Mouse (Mus musculus) retina, embryonic 14.5 days (tissue): ENCODE results near the gene Armc3.

Source experiments
- DNase-seq: peaks from one replicate; pipeline ENCODE4 v3.0.0-alpha.2; 2015; ENCODE audit warnings: low spot score

Gene Armc3

DNA sequence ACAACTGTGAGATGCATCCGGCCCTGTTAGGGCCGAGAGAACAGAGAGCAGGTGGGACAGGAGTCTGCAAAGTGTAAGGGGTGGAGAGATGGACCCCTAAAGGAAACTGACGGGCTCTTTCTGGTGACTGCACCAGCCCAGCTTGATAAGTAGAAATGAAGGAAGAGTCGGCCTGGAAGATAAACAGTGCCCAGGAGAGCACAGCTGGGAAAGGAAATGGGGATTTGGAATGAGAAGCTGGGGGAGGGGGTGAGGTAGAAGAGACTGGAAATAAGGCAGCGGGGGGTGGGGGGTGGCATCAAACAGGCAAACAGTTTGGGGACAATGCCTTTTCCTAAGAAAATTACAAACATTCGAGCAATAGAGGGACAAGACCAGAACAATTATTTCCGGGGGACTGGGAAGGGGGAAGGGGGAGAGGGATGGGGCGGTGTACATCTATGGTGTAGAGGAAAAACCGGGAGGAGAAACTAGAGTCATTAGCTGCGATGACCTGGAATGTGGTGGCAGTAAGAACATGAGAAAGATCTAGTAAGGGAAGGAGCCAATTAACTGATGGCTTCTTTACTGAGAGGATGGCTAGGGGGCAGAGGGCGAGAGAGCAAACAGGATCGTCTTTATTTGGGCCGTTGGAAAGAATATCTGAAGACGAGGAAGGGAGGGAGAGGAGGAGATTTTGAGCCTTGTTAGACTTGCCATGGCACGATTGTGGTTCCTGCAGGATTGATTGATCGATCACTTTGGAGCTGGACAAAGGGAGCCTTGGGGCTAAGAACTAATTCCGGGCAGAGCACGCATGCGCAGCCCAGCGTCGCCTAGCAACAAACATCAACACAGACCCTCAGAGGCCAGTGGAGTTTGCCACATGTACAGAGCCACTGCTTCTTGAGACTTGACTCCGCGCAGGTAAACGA lies at the start of gene Armc3:
TSS of gene Armc3 (plus strand) at position 851 of the 914 bp plus-strand sequence.
- peak; percentile 95 for DNase-seq

DNA sequence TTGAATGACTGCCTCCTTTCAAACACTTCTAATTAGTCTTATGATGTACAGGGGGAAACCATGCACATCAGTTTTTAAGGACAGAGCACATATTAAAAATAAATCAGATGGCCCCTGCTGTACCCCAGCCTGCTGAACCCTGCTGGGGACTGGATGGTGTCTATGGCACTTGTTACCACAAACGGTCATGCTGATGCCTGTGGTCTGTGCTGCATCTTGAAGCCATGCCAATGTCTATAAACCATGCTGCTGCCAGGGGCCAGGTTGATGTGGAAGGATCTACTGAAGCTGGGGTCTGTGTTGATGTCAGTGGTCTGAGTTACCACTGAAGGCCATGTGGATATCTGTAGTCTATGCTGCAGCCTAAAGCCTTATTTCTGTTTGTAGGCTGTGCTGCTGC lies 46.4 kb upstream of the Armc3 start:
- DNase-seq: no peak

DNA sequence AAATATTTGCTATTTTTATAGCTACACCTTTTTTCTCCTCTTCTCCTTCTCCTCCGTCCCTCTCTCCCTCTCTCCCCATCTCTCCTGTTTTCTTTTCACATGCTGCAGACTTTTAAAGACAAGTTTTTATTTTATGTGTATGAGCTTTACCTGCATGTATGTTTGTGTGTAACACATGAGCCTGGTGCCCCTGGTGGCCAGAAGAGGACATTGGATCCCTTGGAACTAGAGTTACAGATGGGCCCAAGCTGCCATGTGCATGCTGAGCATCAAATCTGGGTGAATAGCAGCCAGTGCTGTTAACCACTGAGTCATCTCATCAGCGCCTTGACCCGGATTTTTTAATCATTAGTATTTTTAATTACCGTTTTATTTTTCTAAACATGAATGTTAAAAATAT lies 42.9 kb upstream of the Armc3 start:
- peak; percentile 33 for DNase-seq

DNA sequence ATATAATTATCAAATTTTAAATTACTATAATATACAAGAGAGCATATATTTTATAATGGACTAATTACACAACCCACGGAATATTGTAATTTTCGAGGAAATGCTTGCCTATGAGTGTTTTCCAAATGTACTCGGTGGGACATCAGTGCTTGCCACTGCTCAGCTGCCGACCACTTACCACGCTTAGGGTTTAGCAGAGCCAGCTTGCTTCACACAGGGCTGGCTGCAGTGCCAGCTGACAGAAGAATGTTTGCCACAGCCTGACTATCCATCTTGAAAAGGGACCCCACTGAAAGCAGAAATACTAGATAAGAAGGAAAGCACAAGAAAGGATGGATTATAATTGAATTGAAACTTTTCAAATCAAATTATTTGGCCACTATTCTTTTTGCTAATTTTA lies 39.6 kb upstream of the Armc3 start:
- no peak for DNase-seq

DNA sequence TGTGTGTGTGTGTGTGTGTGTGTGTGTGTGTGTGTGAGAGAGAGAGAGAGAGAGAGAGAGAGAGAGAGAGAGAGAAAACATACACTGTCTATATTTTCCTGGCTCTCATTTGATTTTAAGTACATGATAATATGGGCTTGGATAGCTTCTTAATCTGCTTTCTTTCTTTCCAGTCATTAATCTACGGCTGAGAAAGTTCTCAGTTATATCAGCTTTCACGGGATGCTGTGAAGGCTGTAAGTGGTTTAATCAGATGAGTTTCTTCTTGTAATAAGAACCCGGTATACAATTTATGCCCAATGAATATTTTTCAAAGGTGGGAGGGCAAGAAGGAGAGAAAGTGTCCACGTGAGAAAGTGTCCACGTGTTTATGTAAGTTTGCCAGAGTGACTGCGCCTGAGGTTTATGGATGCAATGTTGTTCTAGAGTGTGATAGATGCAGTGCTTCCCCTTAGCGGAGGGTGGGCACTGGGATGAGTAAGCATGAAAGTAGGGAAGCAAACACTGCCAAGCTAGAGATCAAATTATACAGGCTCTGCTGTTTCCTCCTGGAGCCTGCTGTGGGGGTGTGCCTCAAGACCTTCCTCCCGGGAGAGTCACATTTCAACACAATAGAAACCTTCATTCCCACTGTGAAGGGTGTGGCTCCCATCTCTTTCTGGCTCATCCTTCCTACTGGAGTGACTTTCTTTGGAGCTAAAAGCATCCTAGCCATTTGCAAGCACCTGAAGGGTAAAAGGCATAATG lies 38.6 kb upstream of the Armc3 start:
- peak; percentile 14 for DNase-seq

DNA sequence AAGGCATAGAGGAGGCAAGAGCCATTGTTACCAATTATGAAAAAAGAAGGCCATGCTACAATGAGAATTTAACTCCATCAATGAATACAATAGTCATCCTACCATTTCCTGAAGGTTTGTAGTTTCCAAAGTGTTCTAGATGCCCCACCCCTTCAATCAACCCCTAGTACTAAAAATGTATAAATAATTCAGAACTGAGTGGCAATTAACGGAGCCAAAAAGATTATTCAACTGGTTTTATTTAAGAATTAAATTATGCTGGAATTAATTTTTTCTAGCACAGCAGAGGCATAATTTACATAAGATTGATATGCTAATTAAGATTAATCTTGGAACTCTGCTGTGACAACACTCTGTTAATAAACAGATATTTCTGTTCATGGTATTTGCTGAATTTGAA lies 34.9 kb upstream of the Armc3 start:
- no peak for DNase-seq

DNA sequence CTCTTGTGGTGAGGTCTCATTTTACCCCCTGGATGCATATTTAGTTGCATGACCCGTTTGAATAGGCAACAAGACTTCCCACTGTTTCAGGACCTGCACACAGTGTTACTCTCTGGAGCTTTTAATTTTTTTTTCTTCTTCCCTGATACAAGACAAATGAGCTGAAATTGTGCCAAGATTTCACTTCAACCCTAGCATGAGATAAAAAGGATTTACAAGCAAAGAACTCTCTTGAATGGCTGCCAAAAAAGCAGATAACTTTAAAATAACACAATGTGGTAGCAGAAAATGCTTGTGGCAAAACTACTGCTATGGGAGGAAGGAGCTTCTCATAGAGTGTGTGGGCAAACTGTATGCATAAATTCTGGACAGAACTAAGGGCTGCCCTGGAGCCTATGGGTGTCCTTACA lies 22.3 kb upstream of the Armc3 start:
- no peak for DNase-seq

DNA sequence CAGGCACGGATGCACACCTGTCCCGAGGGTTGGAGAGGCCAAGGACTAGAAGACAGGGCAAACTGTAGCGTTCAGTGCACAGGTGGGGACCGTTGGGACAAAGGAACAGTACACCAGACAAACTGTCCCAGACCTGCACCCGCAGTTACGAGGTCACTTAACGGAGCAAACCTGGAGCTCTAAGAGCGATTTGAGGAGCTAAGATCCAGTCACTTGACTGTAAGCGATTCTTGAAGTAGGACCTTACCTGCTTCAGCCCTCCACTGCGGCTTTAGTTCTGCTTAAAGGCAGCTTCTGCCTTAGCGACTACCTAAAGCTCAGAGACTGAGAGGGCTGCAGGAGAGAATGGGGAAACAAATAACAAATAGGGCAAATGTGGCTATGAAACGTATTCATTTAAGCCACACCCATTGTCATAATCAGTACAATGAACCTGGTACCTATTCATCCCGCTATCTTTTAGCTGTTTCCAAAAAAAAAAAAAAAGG lies 308 bp downstream of the Armc3 start:
- no peak for DNase-seq

DNA sequence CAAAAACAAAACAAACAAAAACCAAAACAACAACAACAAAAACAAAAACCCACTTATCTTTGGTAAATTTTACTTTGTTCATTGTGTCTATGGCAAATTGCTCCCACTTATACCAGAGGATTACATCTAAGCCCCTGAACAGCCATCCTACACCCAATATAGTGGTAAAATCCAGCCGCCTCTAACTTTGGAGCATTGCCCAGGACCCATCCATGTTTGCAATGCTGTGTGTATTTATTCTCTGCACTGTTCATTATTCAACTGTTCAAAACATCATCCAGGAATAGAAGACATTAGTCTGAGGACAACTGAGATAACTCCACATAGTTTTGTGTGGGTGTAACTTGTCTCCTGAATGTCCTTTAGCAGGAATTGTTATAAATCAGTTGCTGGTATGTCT lies 1.0 kb downstream of the Armc3 start:
- DNase-seq: no peak

DNA sequence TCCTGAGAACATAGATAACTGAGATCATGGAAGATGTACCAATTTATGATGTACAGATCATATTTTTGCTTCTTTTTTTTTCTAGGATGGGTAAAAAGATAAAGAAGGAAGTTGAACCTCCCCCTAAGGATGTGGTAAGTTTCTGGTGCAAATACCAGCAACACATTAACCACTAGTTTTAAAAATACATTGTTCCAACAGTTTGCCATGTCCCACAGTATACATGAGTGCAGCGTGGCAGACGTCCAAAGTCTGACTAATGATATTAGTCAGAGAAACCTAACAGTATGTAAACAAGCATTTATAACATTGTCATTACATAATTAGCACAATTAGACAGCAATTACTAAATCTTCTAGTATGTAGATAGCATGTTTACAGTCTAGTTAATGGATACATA lies 2.6 kb downstream of the Armc3 start:
- no peak for DNase-seq

DNA sequence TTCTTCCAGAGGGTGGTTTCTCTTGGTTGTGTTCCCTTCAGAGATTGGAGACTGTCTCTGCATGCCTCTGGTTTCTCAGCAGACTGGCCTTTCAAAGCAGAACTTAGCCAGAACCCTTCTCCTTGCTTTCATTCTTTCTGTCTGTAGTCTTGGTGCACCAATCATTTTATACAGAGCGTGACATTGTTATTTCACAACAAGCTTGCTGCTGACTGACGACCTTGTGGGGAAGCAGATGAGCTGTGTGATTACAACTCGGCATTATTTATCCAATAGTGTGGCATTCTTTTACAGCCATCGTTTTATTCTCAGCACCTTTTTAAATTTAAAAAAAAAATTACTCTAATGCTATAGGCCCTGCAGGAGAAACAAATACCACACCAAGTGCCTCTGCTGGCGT lies 35.2 kb downstream of the Armc3 start:
- no peak for DNase-seq

DNA sequence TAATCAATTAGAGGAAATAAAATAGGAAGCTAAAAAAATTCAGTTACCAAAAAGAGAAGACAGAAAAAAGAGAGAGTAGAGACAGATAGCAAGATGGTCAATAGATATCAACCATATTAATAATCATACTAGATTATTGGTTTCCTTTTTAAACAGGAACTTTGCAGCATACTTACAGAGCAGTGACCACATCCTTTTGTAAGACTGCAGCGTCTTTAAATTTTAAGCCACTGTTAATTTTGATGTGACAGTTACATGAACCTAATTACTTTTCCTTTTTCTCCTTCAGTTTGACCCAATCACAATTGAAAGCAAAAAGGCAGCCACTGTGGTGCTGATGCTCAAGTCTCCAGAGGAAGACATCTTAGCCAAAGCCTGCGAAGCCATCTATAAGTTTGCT lies 36.1 kb downstream of the Armc3 start:
- DNase-seq: no peak

DNA sequence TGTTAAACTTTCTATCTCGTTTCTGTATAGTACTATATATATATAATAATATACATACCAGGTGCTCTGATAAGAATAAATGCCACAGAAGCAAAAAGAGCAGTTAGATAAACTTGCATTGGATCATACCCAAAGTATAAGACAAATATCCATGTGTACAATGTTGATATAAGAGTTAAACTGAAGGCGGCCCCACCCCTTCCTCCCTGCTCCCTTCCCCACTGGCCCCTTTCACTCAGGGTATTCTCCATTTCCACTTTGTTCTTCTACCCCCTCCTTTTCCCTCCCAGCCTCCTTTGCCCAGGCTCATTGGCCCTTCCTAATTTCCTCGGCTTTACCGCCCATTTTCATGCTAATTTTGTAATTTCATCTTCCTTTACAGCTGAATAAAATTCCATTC lies 36.5 kb downstream of the Armc3 start:
- DNase-seq: no peak

DNA sequence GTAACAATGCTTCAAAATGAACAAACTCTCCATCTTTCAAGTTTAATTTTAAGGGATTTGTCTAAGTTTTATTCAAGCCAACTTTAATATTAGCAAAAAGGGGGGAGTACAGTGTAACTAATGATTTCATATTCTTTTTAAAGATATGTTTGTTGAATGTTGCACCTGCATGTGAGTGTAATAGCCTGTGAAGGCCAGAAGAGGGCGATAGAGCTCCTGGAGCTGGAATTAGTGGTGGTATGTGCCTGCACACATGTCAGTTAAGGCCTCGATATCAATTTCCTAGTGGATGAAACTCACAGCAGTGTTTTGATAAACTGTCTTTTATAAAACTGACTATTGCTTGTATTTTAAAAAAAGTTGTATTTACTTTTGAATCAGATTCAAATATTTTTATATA lies 39.7 kb downstream of the Armc3 start:
- DNase-seq: no peak

DNA sequence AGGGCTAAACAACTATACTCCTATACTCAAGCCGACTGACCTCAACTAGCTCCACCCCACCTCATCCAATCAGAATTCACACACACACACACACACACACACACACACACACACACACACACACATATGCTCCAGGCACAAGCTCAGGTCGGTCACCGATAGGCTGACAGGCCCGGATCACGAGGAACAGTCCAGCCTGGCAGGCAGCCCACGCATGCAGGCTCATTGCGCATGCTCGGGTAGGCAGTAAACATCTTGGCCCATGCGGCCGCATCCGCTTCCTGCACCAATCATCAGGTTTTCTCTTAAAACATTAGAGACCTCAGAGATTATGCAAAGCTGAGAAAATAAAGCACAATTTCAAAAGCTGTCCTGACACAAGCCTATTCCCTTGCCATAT lies 50.5 kb downstream of the Armc3 start:
- DNase-seq: no peak

DNA sequence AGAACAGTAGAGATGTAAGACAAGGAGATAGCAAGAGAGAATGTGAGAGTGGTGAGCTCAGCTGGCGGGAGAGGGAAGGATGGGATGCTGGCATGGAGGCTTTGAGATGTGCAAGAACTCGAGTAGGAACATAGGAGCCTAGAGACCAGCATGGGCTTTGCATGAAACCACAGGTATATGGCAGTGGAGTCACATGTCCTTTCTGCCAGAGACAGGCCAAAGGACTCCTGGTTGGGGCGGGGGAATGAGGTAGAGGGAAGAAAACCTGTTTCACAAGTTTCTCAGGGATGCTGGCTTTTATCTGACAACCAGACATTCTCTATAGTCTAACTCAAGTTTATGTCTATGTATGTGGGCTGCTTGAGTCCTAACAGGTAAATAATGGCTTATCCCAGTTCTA lies 55.9 kb downstream of the Armc3 start:
- DNase-seq: no peak

DNA sequence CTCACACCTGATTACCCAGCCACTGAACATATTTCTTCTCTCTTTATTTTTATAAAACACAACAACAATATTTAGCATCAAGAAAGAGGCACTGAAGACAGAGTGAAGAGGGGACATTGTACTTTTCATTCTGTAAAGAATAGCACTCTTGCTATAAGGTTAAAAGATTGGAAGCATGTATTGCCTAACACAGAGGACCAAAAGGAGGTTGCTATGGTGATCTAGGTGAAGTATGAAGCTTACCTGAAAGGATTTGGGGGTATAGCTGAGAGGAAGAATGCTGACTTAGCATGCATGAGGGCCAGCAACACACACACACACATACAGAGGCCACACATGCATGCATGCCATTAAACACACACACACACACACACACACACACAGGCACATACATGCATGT lies 58.2 kb downstream of the Armc3 start:
- no peak for DNase-seq

DNA sequence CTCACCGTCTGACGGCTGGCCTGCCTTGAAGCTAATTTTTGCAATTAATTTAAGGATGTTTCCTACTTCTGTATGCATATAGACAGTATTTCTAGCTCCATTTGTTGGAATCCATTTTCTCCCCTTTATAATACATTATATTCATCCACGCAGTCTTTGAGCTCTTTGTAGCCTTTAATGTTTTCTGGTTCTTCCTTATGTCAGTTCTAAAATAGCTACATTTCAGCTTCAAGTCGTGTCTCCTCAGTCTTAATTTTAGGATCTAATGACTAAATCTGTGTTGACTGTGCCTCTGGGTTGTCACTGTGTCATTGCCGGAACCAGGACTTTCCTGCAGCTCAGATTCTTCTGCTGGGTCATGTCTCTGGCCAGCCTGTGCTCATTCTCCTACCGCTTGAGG lies 61.3 kb downstream of the Armc3 start:
- DNase-seq: no peak

DNA sequence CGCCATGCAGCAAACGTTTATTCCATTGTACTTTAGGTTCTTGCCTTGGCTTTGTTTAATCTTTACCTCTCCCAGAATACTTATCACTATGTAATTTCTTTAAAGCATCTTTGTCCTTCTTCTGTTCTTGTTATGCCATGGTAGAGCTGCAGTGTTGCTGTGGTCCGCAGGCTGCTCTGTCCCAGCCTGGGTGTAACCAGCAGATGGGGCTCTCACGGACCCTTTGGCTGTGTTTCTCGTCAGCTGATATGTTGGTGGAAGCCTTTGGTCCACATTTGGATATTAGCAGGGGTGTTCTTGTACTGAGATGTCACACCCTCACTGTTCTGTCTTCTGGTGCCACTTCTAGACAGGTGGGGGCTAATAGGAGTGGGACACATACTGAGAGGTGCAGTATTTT lies 64.3 kb downstream of the Armc3 start:
- peak; percentile 21 for DNase-seq

DNA sequence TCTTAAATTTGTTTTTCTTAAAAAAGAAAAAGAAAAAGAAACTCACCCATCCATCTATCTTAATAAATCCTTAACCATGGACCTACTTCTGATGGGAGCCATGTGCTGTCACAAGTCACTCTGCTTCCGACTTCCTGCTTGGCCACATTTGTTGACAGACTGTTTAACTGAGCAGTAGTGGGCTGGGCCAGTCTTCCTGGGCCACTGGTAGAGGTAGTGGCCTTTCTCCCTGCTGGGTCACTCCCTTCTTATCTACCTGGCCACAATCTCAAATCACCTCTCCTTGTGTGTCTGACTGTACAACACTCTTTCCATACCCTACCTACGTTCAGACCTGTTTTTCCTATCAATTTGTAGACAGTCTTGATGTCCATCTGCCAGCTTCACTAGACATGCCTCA lies 66.7 kb downstream of the Armc3 start:
- no peak for DNase-seq

DNA sequence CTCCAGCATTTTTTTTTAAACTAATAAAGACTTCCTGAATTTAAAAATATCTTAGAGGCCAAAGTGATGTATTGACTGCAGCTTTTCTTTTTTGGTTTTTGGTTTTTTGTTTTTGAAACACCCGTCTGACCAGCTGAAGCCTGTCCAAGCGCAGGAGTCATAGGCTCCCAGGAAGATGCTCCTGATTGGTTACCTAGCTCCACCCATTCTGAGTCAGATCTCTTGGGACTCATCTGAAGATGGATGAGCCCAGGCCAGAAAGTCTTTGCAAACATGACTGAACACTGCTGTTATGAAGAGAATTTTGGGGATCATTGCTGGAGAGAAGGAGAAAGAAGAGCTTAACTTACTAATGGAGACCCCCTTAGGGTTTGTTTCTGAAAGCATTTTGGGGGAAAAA lies 68.3 kb downstream of the Armc3 start:
- DNase-seq: no peak

DNA sequence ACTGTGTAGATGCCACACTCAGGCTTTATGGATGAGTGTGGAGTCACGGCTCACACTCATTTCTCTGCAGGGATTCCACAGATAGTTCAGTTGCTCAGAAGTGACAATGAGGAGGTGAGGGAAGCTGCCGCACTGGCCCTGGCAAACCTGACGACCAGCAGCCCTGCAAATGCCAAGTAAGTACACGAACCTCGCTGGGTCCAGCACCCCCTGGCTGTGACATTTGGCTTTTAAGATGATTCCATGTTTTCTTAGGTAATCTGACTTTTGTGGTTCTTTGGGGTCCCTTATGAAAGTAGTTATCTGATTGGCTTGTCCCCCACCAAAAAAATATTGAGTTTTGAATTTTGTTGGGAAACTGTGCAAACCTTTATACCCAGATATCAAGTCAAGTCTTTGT lies 70.9 kb downstream of the Armc3 start:
- DNase-seq: no peak

DNA sequence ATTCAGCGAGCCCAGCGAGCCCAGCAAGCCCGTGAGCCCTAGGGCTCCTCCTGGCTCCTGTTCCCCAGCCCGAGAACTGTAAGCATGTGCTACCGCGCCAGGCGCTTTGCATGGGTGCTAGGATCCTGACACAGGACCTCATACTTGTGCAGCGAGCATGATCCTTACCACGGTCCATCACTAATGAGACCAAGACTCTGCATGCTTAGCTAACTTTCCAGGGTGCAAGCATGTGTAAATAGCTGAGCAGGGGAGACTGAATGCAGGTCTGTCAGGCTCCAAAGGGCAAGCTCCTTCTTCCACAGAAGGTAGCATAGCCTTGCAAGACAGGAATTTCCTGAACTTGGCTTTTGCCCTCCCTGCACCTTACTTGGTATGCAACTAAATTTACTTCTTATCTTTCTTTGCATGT lies 71.6 kb downstream of the Armc3 start:
- no peak for DNase-seq
